Mouse (Mus musculus): ENCODE results near the gene Dner. TPM values are rescaled to one million over a fixed set of nuclear protein-coding genes. Genes with fewer than 3 reads are reported as not detected.

The Dner gene
- 0.27 TPM in 1 of 2 replicates, not detected in the other for total RNA-seq (2015)
- 0.04 and 0.18 TPM in 2 replicates for total RNA-seq (2017)

GRCm38 (mm10) chr1:84695517-84696411 lies at the start of gene Dner:
Dner (minus strand) TSS chr1:84696221.
- peak; percentile 47; the same call in 1 of the 2 replicates for ATAC-seq (ENCODE audit: poor library complexity, severe bottlenecking)

DNA sequence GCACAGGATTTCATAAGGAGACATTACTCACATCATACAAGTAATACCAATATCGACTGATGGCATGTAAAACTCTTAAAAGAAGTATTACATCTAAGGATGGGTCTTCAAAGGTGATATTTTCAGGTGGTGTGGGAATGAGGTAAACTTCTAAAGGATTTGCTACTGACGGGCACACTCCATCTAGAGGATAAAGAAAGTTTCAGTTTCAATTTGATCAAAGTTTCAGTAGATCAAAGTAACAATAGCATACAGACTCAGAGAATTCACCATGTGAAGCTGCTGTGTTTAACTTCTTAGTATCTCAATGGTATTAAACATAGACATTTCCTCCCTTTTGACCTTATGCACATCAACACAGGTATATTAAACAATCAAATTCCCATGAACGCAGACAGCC lies 46.1 kb upstream of the Dner start:
- no peak for ATAC-seq (ENCODE audit: poor library complexity, severe bottlenecking)

- ATAC-seq (ENCODE audit: poor library complexity, severe bottlenecking): peak; percentile 45
Measured at GRCm38 (mm10) chr1:84740080-84740479, 44.1 kb upstream of the Dner start.

- no peak for ATAC-seq (ENCODE audit: poor library complexity, severe bottlenecking)
Measured at GRCm38 (mm10) chr1:84737097-84737496, 41.1 kb upstream of the Dner start.

DNA sequence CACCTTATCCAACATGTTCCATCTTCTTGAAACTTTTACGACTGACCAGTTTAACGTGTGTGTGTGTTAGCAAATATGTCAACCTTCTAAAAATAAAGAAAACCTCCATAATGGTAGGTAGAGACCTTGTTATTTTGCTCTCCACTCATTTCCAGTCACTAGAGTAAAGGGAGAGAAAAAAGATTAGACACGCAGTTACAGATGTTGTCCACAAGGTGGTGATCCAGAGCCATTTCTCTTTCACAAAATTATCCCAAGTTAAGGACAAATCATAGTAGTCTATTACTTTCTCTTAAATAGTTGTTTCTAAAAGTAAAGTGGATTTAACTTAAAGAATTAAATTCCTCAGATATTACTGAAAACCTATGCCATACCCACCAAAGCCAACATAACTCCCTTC lies 37.8 kb upstream of the Dner start:
- ATAC-seq (ENCODE audit: poor library complexity, severe bottlenecking): peak; percentile 68; the same call in 1 of the 2 replicates

DNA sequence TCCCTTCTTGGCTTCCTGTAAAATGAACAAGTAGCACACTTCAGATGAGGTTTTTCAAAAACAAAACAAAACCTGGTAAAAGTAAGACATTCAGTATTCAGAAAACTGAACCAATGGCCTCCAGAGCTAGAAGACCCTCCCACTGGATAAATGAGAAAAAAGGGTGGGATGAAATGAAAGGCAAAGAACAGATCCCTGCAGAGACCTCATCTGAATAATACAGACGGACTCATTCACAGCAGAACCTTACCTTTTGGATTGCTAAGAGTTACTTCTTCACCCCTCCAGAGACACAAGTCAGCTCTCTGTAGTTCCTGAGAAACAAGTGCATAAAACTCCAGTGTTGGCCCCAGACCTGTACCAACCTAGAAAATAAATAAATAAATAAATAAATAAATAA lies 35.7 kb upstream of the Dner start:
- no peak for ATAC-seq (ENCODE audit: poor library complexity, severe bottlenecking)

DNA sequence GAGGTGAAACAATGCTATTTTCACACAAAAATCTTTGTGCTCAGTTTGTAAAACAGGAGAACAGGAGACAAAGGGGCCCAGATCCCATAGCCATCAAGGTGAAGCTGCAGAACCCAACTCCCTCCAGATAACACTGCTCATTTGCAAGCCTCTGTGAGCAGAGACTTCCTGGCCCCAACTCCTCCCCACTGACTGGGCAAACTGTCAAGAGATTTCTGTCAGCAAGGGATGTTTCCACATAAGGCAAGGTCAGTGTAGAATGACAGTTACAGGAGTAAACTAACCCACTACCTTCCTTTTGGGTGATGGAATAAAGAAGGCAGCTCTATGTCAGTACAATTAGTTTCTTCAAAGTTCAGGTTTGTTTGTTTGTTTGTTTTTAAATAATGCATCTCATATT lies 26.8 kb upstream of the Dner start:
- peak; percentile 67 for ATAC-seq (ENCODE audit: poor library complexity, severe bottlenecking)

DNA sequence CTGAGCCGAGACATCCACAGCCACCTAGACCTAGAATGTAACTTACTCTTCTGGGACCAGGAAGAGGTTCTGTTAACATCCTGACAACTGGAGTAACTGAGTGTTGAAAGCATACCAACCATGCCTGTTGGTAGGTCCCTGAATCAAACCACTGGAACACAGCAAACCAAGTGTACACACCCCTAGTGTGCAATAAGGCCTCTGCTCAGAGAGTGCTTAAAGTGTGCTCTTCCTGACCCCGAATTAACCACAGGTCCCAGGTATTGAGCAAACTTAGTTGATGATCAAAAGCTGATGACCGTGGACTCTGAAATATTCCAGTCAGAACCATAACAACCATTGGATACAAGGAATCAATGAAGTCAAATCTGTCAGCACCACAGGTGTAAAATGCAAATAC lies 26.4 kb upstream of the Dner start:
- peak; percentile 20 for ATAC-seq (ENCODE audit: poor library complexity, severe bottlenecking)

GRCm38 (mm10) chr1:84721942-84722341 lies 25.9 kb upstream of the Dner start:
- peak; percentile 45 for ATAC-seq (ENCODE audit: poor library complexity, severe bottlenecking)

DNA sequence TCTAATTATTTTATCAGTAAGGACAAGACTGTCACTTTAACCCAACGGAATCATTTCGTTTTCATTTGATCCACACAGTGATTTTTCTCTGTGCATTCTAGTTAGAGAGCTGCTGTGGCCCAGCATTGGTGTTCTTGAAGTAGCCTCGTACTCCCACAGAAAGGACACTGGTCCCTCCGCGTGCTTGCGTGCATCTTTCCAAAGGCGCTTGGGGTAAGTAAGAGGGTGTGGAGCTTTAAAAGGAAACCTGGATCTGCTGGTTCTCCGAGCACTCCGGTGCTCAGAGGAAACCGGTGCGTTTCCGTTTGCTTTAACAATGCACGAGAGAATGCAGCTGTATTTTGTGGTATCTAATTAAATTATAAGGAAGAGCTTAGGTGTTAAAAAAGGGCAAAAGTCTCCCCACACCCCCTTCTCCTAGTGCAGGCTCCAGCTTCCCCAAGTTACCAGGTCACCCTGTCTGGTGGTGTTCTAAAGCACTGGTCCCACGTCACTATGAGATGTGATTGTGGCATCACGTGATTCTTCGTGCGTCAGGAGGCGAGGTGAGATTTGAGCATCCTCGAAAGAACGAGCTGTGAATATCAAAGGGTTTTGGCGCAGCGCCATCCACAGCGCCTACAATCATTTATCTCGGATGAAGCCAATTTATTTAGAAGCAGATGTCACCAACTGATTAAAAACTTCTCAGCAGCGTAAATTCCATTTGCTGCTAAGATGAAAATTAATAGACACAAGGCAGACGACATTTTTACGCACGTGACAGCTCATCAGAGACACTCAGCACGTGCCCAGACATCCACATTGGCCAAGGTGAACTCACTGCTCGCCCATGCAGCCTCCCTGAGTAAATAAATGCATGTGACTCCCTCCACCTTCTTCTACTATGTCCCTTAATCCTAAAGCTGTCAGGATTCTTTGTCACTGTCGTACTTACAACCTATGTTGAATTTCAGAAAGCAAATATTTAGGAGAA lies 14.1 kb upstream of the Dner start:
- no peak for ATAC-seq (ENCODE audit: poor library complexity, severe bottlenecking)

GRCm38 (mm10) chr1:84709406-84709805 lies 13.4 kb upstream of the Dner start:
- no peak for ATAC-seq (ENCODE audit: poor library complexity, severe bottlenecking)

- no peak for ATAC-seq (ENCODE audit: poor library complexity, severe bottlenecking)
Measured at GRCm38 (mm10) chr1:84700254-84700653, 4.2 kb upstream of the Dner start.

GRCm38 (mm10) chr1:84697136-84697535 lies 1.1 kb upstream of the Dner start:
- ATAC-seq (ENCODE audit: poor library complexity, severe bottlenecking): peak; percentile 59

- no peak for ATAC-seq (ENCODE audit: poor library complexity, severe bottlenecking)
Measured at GRCm38 (mm10) chr1:84694688-84695474, 1.1 kb downstream of the Dner start.

DNA sequence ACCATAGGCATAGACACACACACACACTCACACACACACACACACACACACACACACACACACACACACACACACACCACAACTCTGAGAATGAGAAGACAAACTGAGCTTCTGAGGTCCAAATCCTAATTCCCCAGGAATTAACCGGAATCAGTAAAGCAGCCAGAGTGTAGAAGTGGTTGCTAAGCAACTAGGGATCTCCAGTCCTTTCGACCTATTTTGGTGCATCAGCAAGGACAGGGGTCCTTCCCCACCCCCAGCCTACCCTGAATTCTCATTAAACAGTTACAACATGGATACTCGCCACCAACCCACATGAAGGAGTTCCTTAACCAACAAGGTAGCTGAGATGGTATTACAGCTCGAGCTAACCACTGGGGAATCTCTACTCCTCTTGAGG lies 18.1 kb downstream of the Dner start:
- no peak for ATAC-seq (ENCODE audit: poor library complexity, severe bottlenecking)

DNA sequence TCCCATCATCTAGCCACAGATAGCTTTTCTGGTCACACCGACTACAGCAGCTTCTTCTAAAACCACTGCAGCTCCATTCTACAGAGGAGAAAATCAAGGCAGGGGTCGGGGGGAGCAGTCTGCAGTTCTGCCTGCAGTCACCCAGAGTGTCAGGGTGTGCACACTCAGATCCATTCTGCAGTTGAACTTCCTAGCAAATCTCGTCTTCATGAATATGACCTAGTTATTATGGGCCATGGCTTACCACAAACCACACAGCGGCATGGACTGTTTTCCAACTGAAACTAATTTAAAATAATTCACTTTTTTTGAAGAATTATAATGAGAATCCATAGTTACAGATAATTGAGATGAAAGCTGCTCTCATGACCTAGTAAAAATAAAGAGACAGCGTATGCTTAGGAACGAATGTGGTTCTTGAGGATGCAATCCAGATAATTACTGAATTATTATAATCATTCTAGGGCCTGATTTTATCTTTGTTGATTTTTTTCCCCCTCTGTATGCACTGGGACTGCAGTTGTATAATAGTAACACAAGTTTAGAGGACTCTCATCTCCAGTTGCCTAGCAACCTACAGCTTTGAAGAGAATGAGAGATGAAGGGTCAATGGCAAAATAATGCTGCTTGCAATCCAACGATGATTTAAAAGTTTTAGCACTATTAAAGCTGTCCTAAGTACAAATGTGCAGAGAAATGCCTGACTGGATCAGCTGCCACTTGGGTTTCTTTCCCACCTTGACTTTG lies 27.7 kb downstream of the Dner start:
- ATAC-seq (ENCODE audit: poor library complexity, severe bottlenecking): no peak

DNA sequence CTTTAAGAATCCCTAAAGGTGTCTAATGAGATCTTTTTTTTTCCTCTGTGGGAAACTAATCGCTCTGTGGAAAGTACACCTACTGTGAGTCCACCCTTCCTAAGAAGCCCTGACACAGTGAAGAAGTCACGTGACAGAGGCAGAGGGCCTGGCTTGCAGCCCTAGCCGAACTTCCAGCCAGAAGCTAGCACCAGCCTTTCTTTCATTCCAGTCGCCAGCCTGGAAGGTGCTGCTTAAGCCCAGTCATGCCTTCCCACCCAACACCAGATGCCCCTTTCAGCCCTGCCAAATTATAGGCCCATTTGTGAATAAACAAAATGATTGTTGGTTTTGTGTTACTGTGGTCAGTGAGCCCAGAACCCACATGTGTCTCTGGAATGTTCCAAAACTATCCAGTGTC lies 28.4 kb downstream of the Dner start:
- no peak for ATAC-seq (ENCODE audit: poor library complexity, severe bottlenecking)

DNA sequence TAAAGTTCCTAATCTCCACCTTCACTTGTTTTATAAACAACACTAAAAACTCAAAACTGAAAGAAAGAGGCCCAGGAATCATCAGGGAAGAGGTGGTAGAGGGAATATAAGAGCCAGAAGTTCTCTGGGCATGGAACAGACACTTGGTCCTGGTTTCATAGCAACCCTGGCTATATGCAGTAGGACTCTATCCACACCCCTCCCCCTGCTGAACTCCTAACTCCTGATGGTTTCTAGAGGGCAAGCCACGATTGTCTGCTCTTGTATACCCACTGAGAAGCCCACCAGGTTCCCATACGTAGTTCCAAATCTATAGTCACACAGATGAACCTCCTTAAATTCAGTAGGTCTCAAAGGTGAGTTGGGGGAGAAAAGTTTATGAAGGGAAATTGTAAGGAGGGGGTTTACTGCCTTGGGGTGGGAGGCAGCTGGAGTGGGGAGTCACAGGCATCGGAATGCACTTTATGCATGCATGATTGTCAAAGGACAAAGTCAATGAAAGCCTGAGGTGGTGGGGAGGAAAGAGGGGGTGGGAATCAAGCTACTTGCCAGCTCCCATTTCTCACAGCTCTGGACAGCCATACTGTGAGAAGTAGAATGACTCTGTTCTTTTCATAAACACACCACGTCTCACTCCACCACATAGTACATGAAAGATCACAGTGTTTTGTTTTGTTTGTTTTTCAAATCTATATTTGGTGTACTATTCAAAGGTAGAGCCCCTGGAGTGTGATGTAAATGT lies 31.5 kb downstream of the Dner start:
- no peak for ATAC-seq (ENCODE audit: poor library complexity, severe bottlenecking)

DNA sequence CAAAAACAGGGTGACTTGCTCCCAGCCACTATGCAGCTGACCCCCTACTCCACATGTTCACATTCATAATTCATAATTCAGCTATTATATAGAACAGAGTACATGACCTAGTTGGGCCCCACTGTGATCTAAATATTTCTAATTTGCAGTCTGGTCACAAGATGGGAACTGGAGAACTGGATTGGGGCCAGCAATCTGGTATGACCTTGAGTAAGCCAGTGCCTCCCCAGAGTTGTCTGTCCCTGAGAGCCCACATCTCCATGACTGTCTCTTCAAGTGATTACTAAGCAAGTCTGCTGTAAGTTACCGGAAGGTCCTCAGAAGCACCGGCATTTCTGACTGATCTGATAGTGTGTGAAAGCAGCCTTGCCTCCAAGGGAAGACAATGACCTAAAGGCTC lies 49.2 kb downstream of the Dner start:
- ATAC-seq (ENCODE audit: poor library complexity, severe bottlenecking): no peak

Measured in megakaryocyte, adult 5-6 weeks (primary cell).